Mouse (Mus musculus) limb, embryonic 10.5 days (tissue): ENCODE measurements around the gene Actn1. TPM values are rescaled to one million over a fixed set of nuclear protein-coding genes. Genes with fewer than 3 reads are reported as not detected.
"Not testable (repeated sequence)": the region's sequence is repeated elsewhere in the genome, so short reads cannot be mapped to it uniquely, and the experiment has no call there.

ENCODE experiments used
- DNase-seq: peaks from one replicate; pipeline ENCODE4 v3.0.0-alpha.2; 2017; ENCODE audit warnings: low spot score
- H3K27ac ChIP-seq: fragments of 300-500 bp; sonication (generic); 2 replicates; pipeline ENCODE4 v1.5.1; 2016; ENCODE audit warnings: mild to moderate bottlenecking
- H3K27me3 ChIP-seq: fragments of 300-500 bp; sonication (generic); 2 replicates; pipeline ENCODE4 v1.6.1; 2016; ENCODE audit warnings: low read depth, mild to moderate bottlenecking; ENCODE audit not compliant: poor library complexity, severe bottlenecking
- H3K36me3 ChIP-seq: fragments of 300-500 bp; sonication (generic); 2 replicates; pipeline ENCODE4 v1.6.1; 2016; ENCODE audit warnings: mild to moderate bottlenecking, moderate library complexity
- H3K4me1 ChIP-seq: fragments of 300-500 bp; sonication (generic); 2 replicates; pipeline ENCODE4 v1.6.1; 2016
- H3K4me3 ChIP-seq: fragments of 300-500 bp; sonication (generic); 2 replicates; pipeline ENCODE4 v1.5.1; 2016; ENCODE audit warnings: mild to moderate bottlenecking, moderate library complexity
- H3K9me3 ChIP-seq: fragments of 300-500 bp; sonication (generic); replicated peaks from 2 replicates; pipeline ENCODE4 v1.6.1; 2016; ENCODE audit warnings: mild to moderate bottlenecking
- WGBS: fragments of 180-500 bp; shearing (Covaris S2); methylation state at CpG from one replicate; pipeline ENCODE4 v1.1.7; 2016; 5-methylcytosine and 5-hydroxymethylcytosine counted together
- polyA plus RNA-seq: library from polyadenylated mRNA; unstranded; fragments of >200 nt; fragmentation: Nextera tagmentation; extraction: Ambion mirVana; gene quantifications from 2 replicates; pipeline ENCODE4 v1.2.1, GENCODE M21; 2016

The Actn1 gene
- 48.6 and 49.5 TPM in 2 replicates for polyA plus RNA-seq

- WGBS: under 1% methylated on average over 55 of the region's 55 CpGs
These were observed at the start of gene Actn1 for GRCm38 (mm10) chr12:80260056-80260743. Gene Actn1, minus strand, starts transcription at chr12:80260371.

DNA sequence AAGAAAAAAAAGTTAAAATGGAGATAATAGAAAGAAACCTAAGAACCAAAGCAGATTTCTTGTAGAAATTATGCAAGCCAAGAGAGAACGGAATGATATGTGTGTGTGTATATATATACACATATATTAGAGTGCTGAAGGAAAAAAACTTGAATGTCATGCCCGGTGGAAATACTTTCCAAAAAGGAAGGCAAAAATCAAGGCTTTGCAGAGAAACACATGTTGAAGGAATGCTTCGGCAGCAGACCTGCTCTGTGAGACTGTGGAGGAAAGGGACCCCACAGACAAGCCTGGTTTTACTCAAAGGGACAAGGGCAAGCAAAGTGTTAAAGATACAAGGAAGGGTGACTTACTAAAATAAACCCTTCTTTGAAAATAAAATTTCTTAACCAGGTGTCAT lies 47.4 kb upstream of the Actn1 start:
- no peaks in the 10 kb centered on the region for H3K9me3 ChIP-seq
- no peak for DNase-seq
- no peaks in the 10 kb centered on the region for H3K4me1 ChIP-seq
- no peaks in the 10 kb centered on the region for H3K36me3 ChIP-seq
- H3K27me3 ChIP-seq: no peaks in the 10 kb centered on the region
- WGBS: 80% methylated on average over 3 of the region's 3 CpGs
- no peak overlapping the region for H3K4me3 ChIP-seq
- no peak overlapping the region for H3K27ac ChIP-seq

More at GRCm38 (mm10) chr12:80260056-80260743, at the start of gene Actn1:
- Histone ChIP-seq H3K27me3 (no peaks in the 10 kb centered on the region), H3K9me3 (no peaks in the 10 kb centered on the region), H3K4me1 (peaks cover 41% of the 10 kb centered on the region), H3K4me3 (peak within 1 kb of the TSS; percentile 94), H3K27ac (peak within 1 kb of the TSS; percentile 98), H3K36me3 (peaks cover 13% of the 10 kb centered on the region; the same call in 1 of the 2 replicates)
- peak; percentile 94 for DNase-seq

- Histone ChIP-seq H3K27ac (no peak overlapping the region), H3K9me3 (no peaks in the 10 kb centered on the region), H3K4me1 (0 out of 2 replicates have a peak, but pooled peaks cover under 1% of the 10 kb centered on the region), H3K4me3 (no peak overlapping the region), H3K27me3 (no peaks in the 10 kb centered on the region), H3K36me3 (no peaks in the 10 kb centered on the region)
- no peak for DNase-seq
- 98% methylated on average over 3 of the region's 3 CpGs for WGBS
These were observed 44.3 kb upstream of the Actn1 start for GRCm38 (mm10) chr12:80304518-80304917.

GRCm38 (mm10) chr12:80300833-80301456 lies 40.8 kb upstream of the Actn1 start:
- 81% methylated on average over 9 of the region's 9 CpGs for WGBS

GRCm38 (mm10) chr12:80298714-80299113 lies 38.5 kb upstream of the Actn1 start:
- Histone ChIP-seq H3K36me3 (no peaks in the 10 kb centered on the region), H3K9me3 (no peaks in the 10 kb centered on the region), H3K4me1 (peaks cover 14% of the 10 kb centered on the region), H3K27me3 (no peaks in the 10 kb centered on the region), H3K4me3 (no peak overlapping the region), H3K27ac (no peak overlapping the region)
- DNase-seq: no peak
- WGBS: 71% methylated on average over 6 of the region's 6 CpGs

More at GRCm38 (mm10) chr12:80300833-80301456, 40.8 kb upstream of the Actn1 start:
- Histone ChIP-seq H3K36me3 (no peaks in the 10 kb centered on the region), H3K9me3 (no peaks in the 10 kb centered on the region), H3K4me1 (peaks cover 10% of the 10 kb centered on the region), H3K27ac (no peak overlapping the region), H3K4me3 (no peak overlapping the region), H3K27me3 (no peaks in the 10 kb centered on the region)
- no peak for DNase-seq

- WGBS: 57% methylated on average over 3 of the region's 3 CpGs
- no peaks in the 10 kb centered on the region for H3K36me3 ChIP-seq
- no peak overlapping the region for H3K4me3 ChIP-seq
- no peaks in the 10 kb centered on the region for H3K9me3 ChIP-seq
- DNase-seq: no peak
- H3K27ac ChIP-seq: peak overlapping the region; percentile 38
- peaks cover 19% of the 10 kb centered on the region for H3K4me1 ChIP-seq
- no peaks in the 10 kb centered on the region for H3K27me3 ChIP-seq
These were observed 31.8 kb upstream of the Actn1 start for GRCm38 (mm10) chr12:80291895-80292435.

- H3K4me1 ChIP-seq: peaks cover 19% of the 10 kb centered on the region
- H3K36me3 ChIP-seq: no peaks in the 10 kb centered on the region
- no peaks in the 10 kb centered on the region for H3K9me3 ChIP-seq
- no peak overlapping the region for H3K4me3 ChIP-seq
- no peaks in the 10 kb centered on the region for H3K27me3 ChIP-seq
- 97% methylated on average over 8 of the region's 8 CpGs for WGBS
- no peak for DNase-seq
- H3K27ac ChIP-seq: no peak overlapping the region
These were observed 30.8 kb upstream of the Actn1 start for GRCm38 (mm10) chr12:80290964-80291363.

DNA sequence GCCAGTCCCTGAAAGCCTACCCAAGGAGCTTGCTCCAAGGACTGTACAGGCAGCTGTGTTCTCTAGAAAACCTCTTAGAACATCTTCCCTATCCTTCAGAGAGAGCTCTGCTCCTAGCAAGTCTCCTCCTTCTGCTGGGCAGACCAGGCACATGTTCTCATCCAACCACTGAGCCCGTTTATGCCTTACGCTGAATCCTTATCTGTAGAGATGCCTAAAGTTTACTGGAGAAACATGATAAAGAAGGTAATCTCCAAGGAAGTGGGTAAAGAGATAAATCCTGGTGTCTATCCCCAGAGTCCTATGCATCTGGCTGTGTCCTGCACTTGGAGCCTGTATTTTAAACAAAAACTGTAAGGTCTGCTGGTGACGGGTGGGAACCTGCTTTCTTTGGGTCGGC lies 30.3 kb upstream of the Actn1 start:
- 90% methylated on average over 4 of the region's 4 CpGs for WGBS
- Histone ChIP-seq H3K4me3 (no peak overlapping the region), H3K27me3 (no peaks in the 10 kb centered on the region), H3K27ac (no peak overlapping the region), H3K4me1 (peaks cover 19% of the 10 kb centered on the region), H3K9me3 (no peaks in the 10 kb centered on the region), H3K36me3 (no peaks in the 10 kb centered on the region)
- no peak for DNase-seq

- no peaks in the 10 kb centered on the region for H3K9me3 ChIP-seq
- H3K36me3 ChIP-seq: no peaks in the 10 kb centered on the region
- WGBS: 75% methylated on average over 3 of the region's 3 CpGs
- peaks cover 19% of the 10 kb centered on the region for H3K4me1 ChIP-seq
- no peak for DNase-seq
- no peak overlapping the region for H3K4me3 ChIP-seq
- no peaks in the 10 kb centered on the region for H3K27me3 ChIP-seq
- no peak overlapping the region for H3K27ac ChIP-seq
These were observed 29.6 kb upstream of the Actn1 start for GRCm38 (mm10) chr12:80289722-80290121.

DNA sequence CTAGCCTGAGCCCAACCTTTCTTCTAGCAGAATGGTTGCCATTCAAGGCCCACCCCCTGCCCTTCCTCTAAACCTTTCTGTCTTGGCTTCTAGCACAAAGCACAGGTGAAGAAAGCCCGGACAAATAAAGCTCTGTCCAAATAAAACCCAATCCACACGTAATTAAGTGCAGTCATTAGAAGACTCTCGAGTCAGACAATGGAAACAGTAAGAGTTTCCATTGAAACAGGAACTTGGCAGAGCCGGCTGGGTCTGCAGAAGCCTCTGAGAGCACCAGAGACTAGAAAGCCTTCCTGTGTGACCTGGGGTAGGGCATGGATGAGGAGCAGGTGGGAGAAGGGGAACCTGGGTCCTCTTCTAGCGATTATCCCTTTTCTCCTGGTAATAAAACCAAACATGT lies 25.7 kb upstream of the Actn1 start:
- peaks cover 6% of the 10 kb centered on the region for H3K4me1 ChIP-seq
- no peak overlapping the region for H3K4me3 ChIP-seq
- DNase-seq: no peak
- no peaks in the 10 kb centered on the region for H3K36me3 ChIP-seq
- H3K9me3 ChIP-seq: no peaks in the 10 kb centered on the region
- no peaks in the 10 kb centered on the region for H3K27me3 ChIP-seq
- H3K27ac ChIP-seq: no peak overlapping the region
- WGBS: 77% methylated on average over 5 of the region's 5 CpGs

- not testable (repeated sequence) for H3K36me3 ChIP-seq, H3K27ac ChIP-seq
- WGBS: 90% methylated on average over 2 of the region's 2 CpGs
These were observed 24.1 kb upstream of the Actn1 start for GRCm38 (mm10) chr12:80284251-80284650.

DNA sequence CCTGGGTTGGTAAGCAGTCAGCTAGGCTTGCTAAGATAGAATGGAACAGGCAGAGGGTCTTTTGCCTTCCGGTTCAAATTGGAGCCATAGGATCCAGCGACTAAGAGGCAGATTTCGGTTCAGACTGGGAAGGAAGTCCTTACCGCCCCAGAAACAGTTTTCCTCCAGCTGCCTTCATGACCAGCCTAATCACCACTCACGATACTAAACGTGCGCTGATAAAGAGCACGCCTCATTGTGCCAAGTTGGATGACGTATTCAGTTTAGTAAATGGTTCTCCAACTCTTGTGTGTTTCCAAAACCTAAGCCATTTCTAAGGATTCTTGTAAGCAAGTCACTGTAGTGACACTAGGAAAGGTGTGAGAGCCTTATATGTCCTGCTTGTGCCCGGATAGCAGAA lies 18.7 kb upstream of the Actn1 start:
- Histone ChIP-seq H3K27ac (no peak overlapping the region), H3K36me3 (no peaks in the 10 kb centered on the region), H3K4me3 (no peak overlapping the region), H3K4me1 (peaks cover 20% of the 10 kb centered on the region), H3K27me3 (no peaks in the 10 kb centered on the region), H3K9me3 (no peaks in the 10 kb centered on the region)
- DNase-seq: no peak
- 86% methylated on average over 10 of the region's 10 CpGs for WGBS

More at GRCm38 (mm10) chr12:80284251-80284650, 24.1 kb upstream of the Actn1 start:
- peaks cover 14% of the 10 kb centered on the region for H3K4me1 ChIP-seq
- not testable (repeated sequence) for H3K27me3 ChIP-seq, DNase-seq, H3K9me3 ChIP-seq, H3K4me3 ChIP-seq

GRCm38 (mm10) chr12:80277428-80277827 lies 17.3 kb upstream of the Actn1 start:
- Histone ChIP-seq H3K36me3 (no peaks in the 10 kb centered on the region), H3K27me3 (no peaks in the 10 kb centered on the region), H3K27ac (no peak overlapping the region), H3K4me3 (no peak overlapping the region), H3K9me3 (no peaks in the 10 kb centered on the region), H3K4me1 (peaks cover 31% of the 10 kb centered on the region)
- 82% methylated on average over 8 of the region's 8 CpGs for WGBS
- no peak for DNase-seq
